Mouse (Mus musculus) lung, postnatal 0 days (tissue): ENCODE measurements around the gene Smarcd1.

ENCODE experiments used
- CTCF ChIP-seq: IDR thresholded peaks from 2 replicates; pipeline ENCODE4 v1.5.1; 2016; ENCODE audit warnings: antibody characterized with exemption, mild to moderate bottlenecking
- EP300 ChIP-seq: IDR thresholded peaks from 2 replicates; pipeline ENCODE4 v1.6.1; 2016; ENCODE audit warnings: antibody characterized with exemption, mild to moderate bottlenecking, control low read depth

DNA sequence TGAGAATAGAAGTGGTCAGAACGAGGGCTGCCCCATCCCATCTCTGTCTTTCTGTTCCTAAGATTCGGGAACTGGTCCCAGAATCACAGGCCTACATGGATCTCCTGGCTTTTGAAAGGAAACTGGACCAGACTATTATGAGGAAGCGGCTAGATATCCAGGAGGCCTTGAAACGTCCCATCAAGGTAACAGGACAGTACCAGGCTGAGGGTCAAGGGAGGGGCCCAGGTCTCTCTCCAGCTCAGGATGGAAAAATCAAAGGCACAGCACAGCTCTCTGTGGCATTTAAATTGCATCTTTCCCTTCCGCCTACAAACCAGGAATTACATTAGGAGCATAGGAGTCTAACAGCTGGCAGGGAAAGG lies 1.7 kb downstream of the Smarcd1 start:
- TF ChIP-seq CTCF, result no peak
- TF ChIP-seq EP300, result no peak
